Mouse (Mus musculus) B cell, adult 62 days (primary cell): ENCODE data around the gene Gm5861. TPM values are rescaled to one million over a fixed set of nuclear protein-coding genes. Genes with fewer than 3 reads are reported as not detected.

ENCODE experiments used
- total RNA-seq: library from RNA; stranded (reverse); gene quantifications from 4 replicates; pipeline ENCODE4 v1.2.4, GENCODE M21; 2023

Gene Gm5861
- total RNA-seq = 0.60 TPM in 1 of 4 replicates, not detected in the others

GRCm38 (mm10) chr5:11182772-11183171, at the start of gene Gm5861:
Gm5861 (plus strand) TSS chr5:11183072.

Other genes with a start within 250 kb of the Gm5861 start
- not detected in 4 replicates for gene Gm8871, start 235.3 kb upstream of the Gm5861 start, total RNA-seq
- not detected in 4 replicates for gene Gm8857, start 235.3 kb upstream of the Gm5861 start, total RNA-seq
- gene Gm8879, start 55.4 kb upstream of the Gm5861 start, total RNA-seq = not detected in 4 replicates
- gene Gm8890, start 73.0 kb downstream of the Gm5861 start, total RNA-seq = not detected in 4 replicates
- not detected in 4 replicates for gene Speer1, start 158.4 kb downstream of the Gm5861 start, total RNA-seq
- not detected in 4 replicates for gene Gm8897, start 233.3 kb downstream of the Gm5861 start, total RNA-seq